Mouse (Mus musculus) Muller cell, postnatal 12 days (primary cell): ENCODE measurements around the gene Swt1.

Experiments
- DNase-seq: peaks from one replicate; pipeline ENCODE4 v3.0.0-alpha.2; 2015; ENCODE audit errors: inconsistent ontology term

Swt1 gene

GRCm38 (mm10) chr1:151320408-151320807 lies 107.8 kb downstream of the Swt1 start:
- DNase-seq: no peak

GRCm38 (mm10) chr1:151319267-151319666 lies 109.0 kb downstream of the Swt1 start:
- no peak for DNase-seq
